Mouse (Mus musculus): ENCODE data around the gene Prkd2.

The Prkd2 gene

GRCm38 (mm10) chr7:16826571-16826970 lies 16.1 kb upstream of the Prkd2 start:
- no peak for DNase-seq (ENCODE audit: extremely low spot score, low spot score)

GRCm38 (mm10) chr7:16827274-16827673 lies 15.4 kb upstream of the Prkd2 start:
- no peak for DNase-seq (ENCODE audit: extremely low spot score, low spot score)

- no peak for DNase-seq (ENCODE audit: extremely low spot score, low spot score)
Observed at GRCm38 (mm10) chr7:16830449-16830848, 12.3 kb upstream of the Prkd2 start.

- DNase-seq (ENCODE audit: extremely low spot score, low spot score): no peak
Observed at GRCm38 (mm10) chr7:16837916-16838803, 4.5 kb upstream of the Prkd2 start.

- no peak for DNase-seq (ENCODE audit: extremely low spot score, low spot score)
Observed at GRCm38 (mm10) chr7:16838804-16839426, 3.8 kb upstream of the Prkd2 start.

GRCm38 (mm10) chr7:16839427-16840108 lies 3.1 kb upstream of the Prkd2 start:
- DNase-seq (ENCODE audit: extremely low spot score, low spot score): no peak

- no peak for DNase-seq (ENCODE audit: extremely low spot score, low spot score)
Observed at GRCm38 (mm10) chr7:16840109-16840491, 2.6 kb upstream of the Prkd2 start.

GRCm38 (mm10) chr7:16841078-16841477 lies 1.6 kb upstream of the Prkd2 start:
- DNase-seq (ENCODE audit: extremely low spot score, low spot score): no peak

- no peak for DNase-seq (ENCODE audit: extremely low spot score, low spot score)
Observed at GRCm38 (mm10) chr7:16841561-16842560, 841 bp upstream of the Prkd2 start.

- DNase-seq (ENCODE audit: extremely low spot score, low spot score): peak; percentile 46
Observed at GRCm38 (mm10) chr7:16843441-16844171, 904 bp downstream of the Prkd2 start.

- no peak for DNase-seq (ENCODE audit: extremely low spot score, low spot score)
Observed at GRCm38 (mm10) chr7:16844696-16845071, 2.0 kb downstream of the Prkd2 start.

- no peak for DNase-seq (ENCODE audit: extremely low spot score, low spot score)
Observed at GRCm38 (mm10) chr7:16845072-16845819, 2.5 kb downstream of the Prkd2 start.

GRCm38 (mm10) chr7:16845820-16846167 lies 3.1 kb downstream of the Prkd2 start:
- DNase-seq (ENCODE audit: extremely low spot score, low spot score): no peak

GRCm38 (mm10) chr7:16846775-16847174 lies 4.1 kb downstream of the Prkd2 start:
- no peak for DNase-seq (ENCODE audit: extremely low spot score, low spot score)

- DNase-seq (ENCODE audit: extremely low spot score, low spot score): no peak
Observed at GRCm38 (mm10) chr7:16847507-16847906, 4.8 kb downstream of the Prkd2 start.

- peak; percentile 63 for DNase-seq (ENCODE audit: extremely low spot score, low spot score)
Observed at GRCm38 (mm10) chr7:16848579-16848978, 5.9 kb downstream of the Prkd2 start.

- DNase-seq (ENCODE audit: extremely low spot score, low spot score): no peak
Observed at GRCm38 (mm10) chr7:16851636-16852035, 8.9 kb downstream of the Prkd2 start.

- DNase-seq (ENCODE audit: extremely low spot score, low spot score): no peak
Observed at GRCm38 (mm10) chr7:16853302-16853831, 10.7 kb downstream of the Prkd2 start.

GRCm38 (mm10) chr7:16858336-16858735 lies 15.6 kb downstream of the Prkd2 start:
- peak; percentile 39 for DNase-seq (ENCODE audit: extremely low spot score, low spot score)

Measured in neural tube, embryonic 10.5 days (tissue).